Mouse (Mus musculus) C2C12 (cell line): ENCODE results near the gene Akap5. TPM values are rescaled to one million over a fixed set of nuclear protein-coding genes. Genes with fewer than 3 reads are reported as not detected.

Experiments used
- H3K27me3 ChIP-seq: one replicate; pipeline ENCODE4 v1.6.1; 2011; ENCODE audit not compliant: control insufficient read depth, insufficient read depth, insufficient read length
- H3K36me3 ChIP-seq: one replicate; pipeline ENCODE4 v1.6.1; 2011; ENCODE audit not compliant: control insufficient read depth, insufficient read depth
- H3K4me3 ChIP-seq: one replicate; pipeline ENCODE4 v1.5.1; 2011; ENCODE audit warnings: mild to moderate bottlenecking, control low read depth; ENCODE audit not compliant: poor library complexity, insufficient read depth, severe bottlenecking
- H3K79me2 ChIP-seq: one replicate; pipeline ENCODE4 v1.6.1; 2011; ENCODE audit not compliant: control insufficient read depth, insufficient read depth
- H3K79me3 ChIP-seq: one replicate; pipeline ENCODE4 v1.6.1; 2011; ENCODE audit warnings: low read depth, control low read depth
- H3ac ChIP-seq: one replicate; pipeline ENCODE3; 2011; ENCODE audit warnings: low read depth; ENCODE audit not compliant: control insufficient read depth, insufficient read length
- CEBPB ChIP-seq: IDR thresholded peaks from one replicate; pipeline ENCODE4 v1.6.1; 2011; ENCODE audit warnings: low read depth, mild to moderate bottlenecking, control low read depth, moderate library complexity
- CTCF ChIP-seq: IDR thresholded peaks from one replicate; pipeline ENCODE4 v1.5.1; 2011; ENCODE audit not compliant: control insufficient read depth, insufficient read depth, insufficient read length
- FOSL1 ChIP-seq: IDR thresholded peaks from one replicate; pipeline ENCODE4 v1.8.0; 2011; ENCODE audit warnings: mild to moderate bottlenecking, low read length; ENCODE audit not compliant: poor library complexity, insufficient read depth, severe bottlenecking
- MAX ChIP-seq: IDR thresholded peaks from one replicate; pipeline ENCODE4 v1.6.1; 2011; ENCODE audit warnings: mild to moderate bottlenecking, control low read depth
- MYOD1 ChIP-seq: IDR thresholded peaks from one replicate; pipeline ENCODE4 v1.6.1; 2011; ENCODE audit warnings: low read depth; ENCODE audit not compliant: control insufficient read depth, insufficient read length
- MYOG ChIP-seq: IDR thresholded peaks from one replicate; pipeline ENCODE4 v1.6.1; 2011; ENCODE audit not compliant: control insufficient read depth, insufficient read length; ENCODE audit errors: extremely low read depth
- USF1 ChIP-seq: IDR thresholded peaks from one replicate; pipeline ENCODE4 v1.6.1; 2011; ENCODE audit warnings: low read depth, mild to moderate bottlenecking, control low read depth, moderate library complexity
- polyA plus RNA-seq: library from polyadenylated mRNA; unstranded; fragments of >200 nt; fragmentation: generic; extraction: Trizol; gene quantifications from one replicate; pipeline ENCODE4 v1.2.1, GENCODE M21; 2012; ENCODE audit warnings: missing spikeins

Gene Akap5
- polyA plus RNA-seq, 1 experiment: 0.04 TPM

GRCm38 (mm10) chr12:76369978-76370830, 45.5 kb downstream of the Akap5 start, which contains the start of gene Zbtb1:
TSS of gene Zbtb1 (plus strand) at chr12:76370266.
- H3ac ChIP-seq: peak within 1 kb of the TSS; percentile 89
- H3K79me2 ChIP-seq: peaks cover 86% of the 10 kb centered on the region
- H3K36me3 ChIP-seq: peaks cover 8% of the 10 kb centered on the region
- H3K27me3 ChIP-seq: no peaks in the 10 kb centered on the region
- H3K4me3 ChIP-seq: peak within 1 kb of the TSS; percentile 89
- H3K79me3 ChIP-seq: peaks cover 62% of the 10 kb centered on the region
- TF ChIP-seq USF1 (no peak), MYOD1 (no peak), MAX (no peak), CTCF (no peak), MYOG (no peak), FOSL1 (no peak), CEBPB (no peak)

- Histone ChIP-seq H3K79me3 (peaks cover 63% of the 10 kb centered on the region), H3K36me3 (peaks cover 7% of the 10 kb centered on the region), H3K79me2 (peaks cover 86% of the 10 kb centered on the region), H3K27me3 (no peaks in the 10 kb centered on the region), H3K4me3 (peak overlapping the region; percentile 89), H3ac (peak overlapping the region; percentile 89)
- TF ChIP-seq MYOG (no peak), MAX (peak; percentile 33), USF1 (peak; percentile 79)
Observed at GRCm38 (mm10) chr12:76370831-76371571, 46.3 kb downstream of the Akap5 start.

- H3K27me3 ChIP-seq: no peaks in the 10 kb centered on the region
- peak overlapping the region; percentile 89 for H3K4me3 ChIP-seq
- H3K79me2 ChIP-seq: peaks cover 86% of the 10 kb centered on the region
- no peak for TF ChIP-seq MYOG
- TF ChIP-seq CEBPB: no peak
- no peak for TF ChIP-seq MAX
- TF ChIP-seq FOSL1: no peak
- TF ChIP-seq MYOD1: no peak
- no peak for TF ChIP-seq USF1
- no peak for TF ChIP-seq CTCF
- peak overlapping the region; percentile 1 for H3ac ChIP-seq
- peaks cover 7% of the 10 kb centered on the region for H3K36me3 ChIP-seq
- H3K79me3 ChIP-seq: peaks cover 70% of the 10 kb centered on the region
Observed at GRCm38 (mm10) chr12:76372046-76372445, 47.4 kb downstream of the Akap5 start.

DNA sequence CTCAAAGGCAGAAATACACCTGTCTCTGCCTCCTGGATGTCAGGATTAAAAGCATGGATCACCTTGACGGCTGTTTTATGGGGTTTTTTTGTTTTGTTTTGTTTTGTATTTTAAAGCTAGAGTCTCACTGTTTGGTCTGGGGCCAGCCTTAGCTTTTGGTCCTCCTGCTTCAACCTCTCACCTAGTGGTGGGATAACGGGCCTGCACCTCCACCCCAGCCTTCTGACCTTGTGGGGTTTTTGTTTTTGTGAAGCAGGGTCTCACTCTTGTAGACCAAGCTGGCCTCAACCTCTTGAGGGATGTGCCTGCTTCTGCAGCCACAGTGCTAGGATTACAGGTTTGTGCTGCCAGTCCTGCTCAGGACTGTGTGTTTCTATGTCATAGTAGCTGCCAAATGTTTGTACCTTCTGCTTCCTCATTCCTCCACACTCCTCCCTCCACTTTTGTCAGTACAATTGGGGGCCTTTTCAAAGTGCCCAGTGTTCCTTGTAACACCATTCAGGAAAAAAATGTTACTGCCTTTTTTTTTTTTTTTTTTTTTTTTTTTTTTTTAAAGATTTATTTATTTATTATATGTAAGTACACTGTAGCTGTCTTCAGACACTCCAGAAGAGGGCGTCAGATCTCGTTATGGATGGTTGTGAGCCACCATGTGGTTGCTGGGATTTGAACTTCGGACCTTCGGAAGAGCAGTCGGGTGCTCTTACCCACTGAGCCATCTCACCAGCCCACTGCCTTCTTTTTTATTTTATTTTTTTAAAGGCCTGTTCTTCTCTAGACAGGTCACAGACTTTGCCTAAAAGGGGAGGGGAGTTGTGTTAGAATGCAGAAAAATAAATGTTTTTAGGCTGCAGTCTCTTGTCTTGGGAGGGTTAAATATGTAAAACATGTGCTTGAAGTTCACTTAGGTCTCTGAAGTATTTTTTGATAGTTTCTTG, 48.5 kb downstream of the Akap5 start:
- H3K79me3 ChIP-seq: peaks cover 76% of the 10 kb centered on the region
- H3K4me3 ChIP-seq: no peak overlapping the region
- H3K27me3 ChIP-seq: no peaks in the 10 kb centered on the region
- no peak for TF ChIP-seq USF1
- TF ChIP-seq CEBPB: no peak
- no peak for TF ChIP-seq MYOG
- TF ChIP-seq MYOD1: no peak
- TF ChIP-seq CTCF: no peak
- no peak for TF ChIP-seq MAX
- TF ChIP-seq FOSL1: no peak
- H3K36me3 ChIP-seq: peaks cover 7% of the 10 kb centered on the region
- peaks cover 86% of the 10 kb centered on the region for H3K79me2 ChIP-seq
- no peak overlapping the region for H3ac ChIP-seq

DNA sequence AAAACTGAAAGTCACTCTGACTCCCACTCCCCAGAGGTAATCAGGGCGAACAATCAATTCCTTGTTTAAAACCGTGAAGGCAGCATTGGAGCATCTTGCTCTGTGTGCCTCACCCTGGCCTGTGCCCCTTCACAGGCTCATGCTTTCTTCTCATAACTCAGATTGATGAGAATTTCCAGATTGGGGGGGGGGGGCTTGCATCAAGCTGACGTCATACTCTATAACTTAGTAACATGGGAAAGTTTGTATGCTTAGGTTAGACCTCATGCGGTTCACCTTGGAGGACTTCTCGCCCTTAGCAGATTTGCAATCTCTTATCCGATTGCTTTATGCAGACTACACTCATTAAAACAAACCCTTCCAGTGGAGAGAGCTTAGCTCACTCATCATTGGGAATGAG, 49.3 kb downstream of the Akap5 start:
- H3K79me3 ChIP-seq: peaks cover 79% of the 10 kb centered on the region
- no peaks in the 10 kb centered on the region for H3K27me3 ChIP-seq
- H3ac ChIP-seq: no peak overlapping the region
- H3K79me2 ChIP-seq: peaks cover 86% of the 10 kb centered on the region
- H3K36me3 ChIP-seq: peaks cover 14% of the 10 kb centered on the region
- H3K4me3 ChIP-seq: no peak overlapping the region
- TF ChIP-seq FOSL1 (no peak), MYOG (no peak), CTCF (no peak), USF1 (no peak), MYOD1 (no peak), CEBPB (no peak)
